Mouse (Mus musculus) cerebellum, adult 2 months (tissue): ENCODE results near the gene Cadps.

Experiments
- CTCF ChIP-seq: fragments of 200-500 bp; IDR thresholded peaks from 2 replicates; pipeline ENCODE4 v1.5.1; 2011; ENCODE audit warnings: low read depth, mild to moderate bottlenecking, control low read depth, low read length, moderate library complexity, borderline replicate concordance; ENCODE audit not compliant: insufficient read depth
- POLR2A ChIP-seq: fragments of 200-500 bp; IDR thresholded peaks from 2 replicates; pipeline ENCODE4 v1.6.1; 2011; ENCODE audit warnings: low read length, control low read depth, borderline replicate concordance; ENCODE audit not compliant: insufficient read depth

DNA sequence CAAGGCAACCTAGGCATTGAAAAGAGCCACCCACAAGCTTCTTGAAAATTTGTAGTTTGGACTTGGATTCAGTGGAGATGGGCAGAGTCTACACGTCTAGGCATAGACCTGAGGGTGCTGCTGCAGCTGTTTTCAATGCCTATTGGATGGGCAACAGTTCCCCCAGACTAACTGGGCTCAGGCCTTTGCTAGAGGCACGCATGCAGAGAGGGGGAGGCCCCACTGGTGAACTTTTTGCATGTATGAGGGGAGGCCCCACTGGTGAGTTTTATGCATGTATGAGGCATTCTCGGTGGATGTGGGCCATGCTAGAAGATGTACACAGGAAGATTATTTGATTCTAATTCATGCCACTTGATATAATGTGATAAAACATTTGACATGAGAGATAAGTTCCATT, 413.1 kb downstream of the Cadps start:
- TF ChIP-seq CTCF (no peak), POLR2A (no peak)
